Mouse (Mus musculus) liver, adult 2 months (tissue): Measurements from ENCODE around the gene Fnd3c2. TPM values are rescaled to one million over a fixed set of nuclear protein-coding genes. Genes with fewer than 3 reads are reported as not detected.

Experiments used
- DNase-seq: peaks from one replicate; pipeline ENCODE4 v3.0.0-alpha.2; 2011; ENCODE audit warnings: low read depth, low spot score; ENCODE audit errors: extremely low read depth
- H3K27ac ChIP-seq: fragments of 200-500 bp; replicated peaks from 2 replicates; pipeline ENCODE4 v1.5.1; 2012; ENCODE audit warnings: low read depth, mild to moderate bottlenecking, control low read depth, inconsistent platforms, low read length; ENCODE audit not compliant: insufficient read depth
- H3K27me3 ChIP-seq: fragments of 200-500 bp; 2 replicates; pipeline ENCODE4 v1.6.1; 2012; ENCODE audit warnings: mild to moderate bottlenecking, moderate library complexity, low read length, inconsistent platforms; ENCODE audit not compliant: control insufficient read depth, insufficient read depth
- H3K36me3 ChIP-seq: fragments of 200-500 bp; 2 replicates; pipeline ENCODE4 v1.6.1; 2012; ENCODE audit warnings: low read length, inconsistent platforms; ENCODE audit not compliant: control insufficient read depth, insufficient read depth
- H3K4me1 ChIP-seq: fragments of 200-500 bp; 2 replicates; pipeline ENCODE4 v1.6.1; 2011; ENCODE audit warnings: low read length; ENCODE audit not compliant: control insufficient read depth, insufficient read depth
- H3K4me3 ChIP-seq: fragments of 200-500 bp; 2 replicates; pipeline ENCODE4 v1.5.1; 2011; ENCODE audit warnings: low read depth, mild to moderate bottlenecking, control low read depth, low read length, moderate library complexity; ENCODE audit not compliant: insufficient read depth
- H3K79me2 ChIP-seq: fragments of 200-500 bp; 2 replicates; pipeline ENCODE4 v1.6.1; 2012; ENCODE audit warnings: inconsistent platforms, mild to moderate bottlenecking, low read length, moderate library complexity; ENCODE audit not compliant: control insufficient read depth, insufficient read depth
- H3K9ac ChIP-seq: fragments of 200-500 bp; 2 replicates; pipeline ENCODE4 v1.6.1; 2012; ENCODE audit warnings: low read depth, mild to moderate bottlenecking, control low read depth, inconsistent platforms, low read length
- CTCF ChIP-seq: fragments of 200-500 bp; IDR thresholded peaks from 2 replicates; pipeline ENCODE4 v1.5.1; 2011; ENCODE audit warnings: low read depth, low read length, control low read depth
- POLR2A ChIP-seq: fragments of 200-500 bp; IDR thresholded peaks from 2 replicates; pipeline ENCODE4 v1.6.1; 2011; ENCODE audit warnings: low read length, control low read depth; ENCODE audit not compliant: insufficient read depth; ENCODE audit errors: extremely low read depth
- WGBS: fragments of 180-500 bp; shearing (Covaris S2); methylation state at CpG from one replicate; pipeline ENCODE4 v1.1.7; 2018; 5-methylcytosine and 5-hydroxymethylcytosine counted together
- polyA plus RNA-seq: library from polyadenylated mRNA; depleted of rRNA; stranded (reverse); fragments of >200 nt; gene quantifications from 2 replicates; pipeline ENCODE4 v1.2.3, GENCODE M21; 2012; rRNA removed
- total RNA-seq: library from RNA; depleted of rRNA; stranded (reverse); fragments of >200 nt; gene quantifications from 2 replicates; pipeline ENCODE4 v1.2.3, GENCODE M21; 2014; rRNA removed

Gene Fnd3c2
- total and polyA plus RNA-seq, 2 experiments: not detected

GRCm38 (mm10) chrX:106185706-106186105 lies 69.5 kb downstream of the Fnd3c2 start:
- Histone ChIP-seq H3K27me3 (no peaks in the 10 kb centered on the region), H3K9ac (no peak overlapping the region), H3K27ac (no peak overlapping the region; the same call in 1 of the 2 replicates), H3K4me1 (peaks cover 19% of the 10 kb centered on the region; the same call in 1 of the 2 replicates), H3K36me3 (peaks cover 5% of the 10 kb centered on the region), H3K4me3 (no peak overlapping the region), H3K79me2 (peaks cover 11% of the 10 kb centered on the region; the same call in 1 of the 2 replicates)
- WGBS: 41% methylated on average over 5 of the region's 5 CpGs
- TF ChIP-seq CTCF (no peak), POLR2A (no peak)
- no peak for DNase-seq

Other genes starting within 250 kb of the Fnd3c2 start
- 55.3 and 57.7 TPM in 2 replicates for gene Magt1, start 243.5 kb downstream of the Fnd3c2 start, total RNA-seq
- gene Magt1, start 243.5 kb downstream of the Fnd3c2 start, polyA plus RNA-seq: 8.9 and 9.3 TPM in 2 replicates
- 366 and 416 TPM in 2 replicates for gene Cox7b, start 239.7 kb downstream of the Fnd3c2 start, total RNA-seq
- 134 and 154 TPM in 2 replicates for gene Cox7b, start 239.7 kb downstream of the Fnd3c2 start, polyA plus RNA-seq
- 5.7 and 6.0 TPM in 2 replicates for gene Atp7a, start 228.1 kb downstream of the Fnd3c2 start, total RNA-seq
- gene Atp7a, start 228.1 kb downstream of the Fnd3c2 start, polyA plus RNA-seq: 0.65 and 0.94 TPM in 2 replicates
- gene Tlr13, start 112.2 kb downstream of the Fnd3c2 start, total RNA-seq: 1.9 and 2.4 TPM in 2 replicates
- gene Tlr13, start 112.2 kb downstream of the Fnd3c2 start, polyA plus RNA-seq: 0.19 and 0.71 TPM in 2 replicates
- gene Pgk1, start 68.3 kb downstream of the Fnd3c2 start, total RNA-seq: 472 and 496 TPM in 2 replicates
- 134 and 154 TPM in 2 replicates for gene Pgk1, start 68.3 kb downstream of the Fnd3c2 start, polyA plus RNA-seq
- gene Taf9b, start 34.2 kb downstream of the Fnd3c2 start, total RNA-seq: 0.83 and 1.3 TPM in 2 replicates
- gene Taf9b, start 34.2 kb downstream of the Fnd3c2 start, polyA plus RNA-seq: 0.29 and 0.40 TPM in 2 replicates
- under 0.01 and 0.07 TPM in 2 replicates for gene Fndc3c1, start 230.0 kb upstream of the Fnd3c2 start, total RNA-seq
- gene Fndc3c1, start 230.0 kb upstream of the Fnd3c2 start, polyA plus RNA-seq: not detected in 2 replicates